Comparison of ENCODE assay signal across 8 mouse cellular contexts in genomic region chr9:56463686-56464515, GRCm38 (mm10). TPM values are rescaled to one million over a fixed set of nuclear protein-coding genes. Genes with fewer than 3 reads are reported as not detected.
DNase-seq lines count a peak whose midpoint lies in the region; ATAC-seq lines count a peak whose summit lies in the region.

No protein-coding gene starts in this region.

- H3K27me3 ChIP-seq in heart, embryonic 13.5 days (replicated peaks), result no peaks in the 10 kb centered on the region
- H3K27me3 ChIP-seq in forebrain, embryonic 10.5 days (ENCODE audit: poor library complexity, severe bottlenecking), result no peaks in the 10 kb centered on the region

- no peak overlapping the region for H3K4me3 ChIP-seq in heart, embryonic 13.5 days
- no peak overlapping the region for H3K4me3 ChIP-seq in forebrain, embryonic 10.5 days

- ATAC-seq in heart, embryonic 13.5 days (ENCODE audit: extremely low read depth, insufficient number of reproducible peaks, low FRiP score, low TSS enrichment), result no peak

- 56% methylated on average over 4 of the region's 4 CpGs for WGBS in heart, embryonic 13.5 days
- 86% methylated on average over 4 of the region's 4 CpGs for WGBS in forebrain, embryonic 10.5 days

- DNase-seq in 3T3-L1 (ENCODE audit: low read depth, low spot score), result peak; percentile 97
- DNase-seq in A20 (ENCODE audit: low read depth, low spot score), result peak; percentile 12
- peak; percentile 62 for DNase-seq in kidney, postnatal 14 days
- no peak for DNase-seq in retina, embryonic 14.5 days (ENCODE audit: low spot score)
- no peak for DNase-seq in forebrain, embryonic 10.5 days (ENCODE audit: extremely low spot score, low spot score)
- DNase-seq in testis, postnatal 14 days (ENCODE audit: low spot score), result no peak
- no peak for DNase-seq in retina, postnatal 1 day

- no peak overlapping the region for H3K4me2 ChIP-seq in heart, embryonic 13.5 days

- H3K9ac ChIP-seq in heart, embryonic 13.5 days, result no peak overlapping the region

- H3K9me3 ChIP-seq in heart, embryonic 13.5 days, result no peaks in the 10 kb centered on the region
- no peaks in the 10 kb centered on the region for H3K9me3 ChIP-seq in forebrain, embryonic 10.5 days

- H3K27ac ChIP-seq in heart, embryonic 13.5 days (replicated peaks), result peak overlapping the region; percentile 77
- H3K27ac ChIP-seq in forebrain, embryonic 10.5 days, result no peak overlapping the region

- peaks cover 47% of the 10 kb centered on the region for H3K4me1 ChIP-seq in heart, embryonic 13.5 days
- H3K4me1 ChIP-seq in forebrain, embryonic 10.5 days, result peaks cover 37% of the 10 kb centered on the region

- peaks cover 26% of the 10 kb centered on the region for H3K36me3 ChIP-seq in heart, embryonic 13.5 days
- H3K36me3 ChIP-seq in forebrain, embryonic 10.5 days (replicated peaks), result peaks cover 18% of the 10 kb centered on the region

RNA-seq across cellular contexts. Expression of gene Hmg20a, which starts 45.5 kb away (rescaled TPM):
- 51.0 and 52.6 TPM in 2 replicates for polyA plus RNA-seq in heart, embryonic 13.5 days (2015; fragmentation: Nextera tagmentation; extraction: Ambion mirVana)
- polyA plus RNA-seq in forebrain, embryonic 10.5 days (2016; fragmentation: Nextera tagmentation; extraction: Ambion mirVana), result 62.0 and 63.6 TPM in 2 replicates

RNA-seq across cellular contexts. Expression of gene Peak1, which starts 46.0 kb away (rescaled TPM):
- 10.5 and 10.7 TPM in 2 replicates for polyA plus RNA-seq in heart, embryonic 13.5 days (2015; fragmentation: Nextera tagmentation; extraction: Ambion mirVana)
- polyA plus RNA-seq in forebrain, embryonic 10.5 days (2016; fragmentation: Nextera tagmentation; extraction: Ambion mirVana), result 3.7 and 4.3 TPM in 2 replicates

Comparison
In these comparisons a context has a peak if more than half of its experiments do, and no peak if none do; other contexts are left out.
1. DNase-seq: peak in 3T3-L1 (single experiment), A20 (single experiment) and kidney, postnatal 14 days (single experiment); none in retina, embryonic 14.5 days (single experiment), forebrain, embryonic 10.5 days (single experiment), testis, postnatal 14 days (single experiment) and retina, postnatal 1 day (single experiment).